Mouse (Mus musculus): ENCODE measurements around the gene Ubxn1. TPM values are rescaled to one million over a fixed set of nuclear protein-coding genes. Genes with fewer than 3 reads are reported as not detected.

Gene Ubxn1
- polyA plus RNA-seq (2012; rRNA removed) (84.2 and 127 TPM in 2 replicates), polyA plus RNA-seq (2014; fragmentation: Nextera tagmentation; extraction: Ambion mirVana) (154 and 166 TPM in 2 replicates)

DNA sequence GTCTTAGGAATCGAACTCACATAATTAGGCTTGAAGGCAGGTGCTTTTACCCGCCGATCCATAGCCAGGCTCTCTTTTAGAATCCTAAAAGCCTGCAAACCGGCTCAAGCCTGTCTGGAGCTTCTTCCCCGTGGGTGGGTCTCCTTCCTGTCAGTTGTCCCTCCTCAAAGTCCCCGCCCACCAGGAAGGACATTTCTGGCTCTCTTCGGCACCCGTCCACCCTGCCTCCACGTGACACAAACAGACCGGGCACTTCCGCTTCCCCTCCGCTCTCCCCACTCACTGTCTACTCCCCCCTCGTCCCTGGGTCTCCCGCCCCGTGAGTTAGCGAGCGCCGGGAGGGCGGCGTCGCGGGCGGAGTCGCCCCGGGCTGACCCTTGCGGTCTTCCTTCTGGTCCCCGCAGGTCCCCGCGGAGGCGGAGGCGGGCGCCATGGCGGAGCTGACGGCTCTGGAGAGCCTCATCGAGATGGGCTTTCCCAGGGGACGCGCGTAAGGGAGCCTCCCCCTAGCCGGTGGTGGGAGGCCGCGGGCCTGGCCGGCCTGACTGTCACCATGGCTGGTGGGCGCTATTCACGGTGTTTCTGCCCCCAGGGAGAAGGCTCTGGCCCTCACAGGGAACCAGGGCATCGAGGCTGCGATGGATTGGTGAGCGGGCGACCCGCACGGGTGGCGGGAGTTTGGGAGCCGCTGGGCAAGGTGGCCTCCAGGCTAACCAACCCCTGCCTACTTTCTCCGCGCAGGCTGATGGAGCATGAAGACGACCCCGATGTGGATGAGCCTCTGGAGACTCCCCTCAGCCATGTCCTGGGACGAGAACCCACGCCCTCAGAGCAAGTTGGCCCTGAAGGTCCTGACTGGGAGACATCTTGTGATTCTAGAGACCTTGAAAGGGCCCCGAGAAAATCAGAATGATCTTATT lies at the start of gene Ubxn1:
Gene Ubxn1 (plus strand): TSS at position 230 of the 920 bp plus-strand sequence.
- H3K27me3 ChIP-seq (ENCODE audit: control insufficient read depth, insufficient read depth, low read length) = no peaks in the 10 kb centered on the region
- H3K4me1 ChIP-seq (ENCODE audit: control insufficient read depth, insufficient read depth, low read length) = peaks cover 4% of the 10 kb centered on the region; the same call in 1 of the 2 replicates
- peak within 1 kb of the TSS; percentile 93 for H3K9ac ChIP-seq (ENCODE audit: low read depth, low read length, severe bottlenecking)
- peak; percentile 60; the same call in 1 of the 2 replicates for TF ChIP-seq POLR2A (IDR thresholded peaks at IDR 0.05; ENCODE audit: borderline replicate concordance, extremely low read depth, insufficient read depth, insufficient read length)
- peak within 1 kb of the TSS; percentile 91 for H3K4me3 ChIP-seq (replicated peaks; ENCODE audit: low read length)
- peaks cover 32% of the 10 kb centered on the region for H3K36me3 ChIP-seq (ENCODE audit: control insufficient read depth, insufficient read depth, low read length)
- 3% methylated on average over 52 of the region's 59 CpGs for WGBS
- H3K4me2 ChIP-seq (replicated peaks; ENCODE audit: low read depth, low read length, severe bottlenecking) = peak within 1 kb of the TSS; percentile 88
- no peaks in the 10 kb centered on the region for H3K9me3 ChIP-seq (ENCODE audit: control insufficient read depth, low read length)
- DNase-seq (ENCODE audit: low spot score) (peak; percentile 96), ATAC-seq (ENCODE audit: low FRiP score, low read depth) (peak; percentile 97)
- H3K27ac ChIP-seq (replicated peaks; ENCODE audit: low read depth, low read length) = peak within 1 kb of the TSS; percentile 63

- Histone ChIP-seq H3K27ac (replicated peaks; ENCODE audit: low read depth, low read length) (no peak overlapping the region), H3K27me3 (ENCODE audit: control insufficient read depth, insufficient read depth, low read length) (no peaks in the 10 kb centered on the region), H3K9ac (ENCODE audit: low read depth, low read length, severe bottlenecking) (0 out of 2 replicates have a peak overlapping the region, but pooled peaks have one; percentile 94), H3K4me3 (replicated peaks; ENCODE audit: low read length) (peak overlapping the region; percentile 100; the same call in 1 of the 2 replicates), H3K4me2 (replicated peaks; ENCODE audit: low read depth, low read length, severe bottlenecking) (peak overlapping the region; percentile 87), H3K4me1 (ENCODE audit: control insufficient read depth, insufficient read depth, low read length) (peaks cover 21% of the 10 kb centered on the region), H3K9me3 (ENCODE audit: control insufficient read depth, low read length) (no peaks in the 10 kb centered on the region), H3K36me3 (ENCODE audit: control insufficient read depth, insufficient read depth, low read length) (peaks cover 50% of the 10 kb centered on the region)
- WGBS = 85% methylated on average over 8 of the region's 8 CpGs
- TF ChIP-seq POLR2A (IDR thresholded peaks at IDR 0.05; ENCODE audit: borderline replicate concordance, extremely low read depth, insufficient read depth, insufficient read length) = no peak
- ATAC-seq (ENCODE audit: low FRiP score, low read depth) (no peak), DNase-seq (ENCODE audit: low spot score) (no peak)
Observed at GRCm38 (mm10) chr19:8822696-8823095, 48.6 kb upstream of the Ubxn1 start.

- Histone ChIP-seq H3K36me3 (ENCODE audit: control insufficient read depth, insufficient read depth, low read length) (peaks cover 99% of the 10 kb centered on the region), H3K9ac (ENCODE audit: low read depth, low read length, severe bottlenecking) (no peak within 1 kb of the TSS), H3K27ac (replicated peaks; ENCODE audit: low read depth, low read length) (no peak within 1 kb of the TSS), H3K27me3 (ENCODE audit: control insufficient read depth, insufficient read depth, low read length) (no peaks in the 10 kb centered on the region), H3K4me1 (ENCODE audit: control insufficient read depth, insufficient read depth, low read length) (no peaks in the 10 kb centered on the region), H3K9me3 (ENCODE audit: control insufficient read depth, low read length) (no peaks in the 10 kb centered on the region), H3K4me2 (replicated peaks; ENCODE audit: low read depth, low read length, severe bottlenecking) (no peak within 1 kb of the TSS), H3K4me3 (replicated peaks; ENCODE audit: low read length) (no peak within 1 kb of the TSS)
- 88% methylated on average over 8 of the region's 8 CpGs for WGBS
- ATAC-seq (ENCODE audit: low FRiP score, low read depth) = no peak
- DNase-seq (ENCODE audit: low spot score) = no peak
- no peak for TF ChIP-seq POLR2A (IDR thresholded peaks at IDR 0.05; ENCODE audit: borderline replicate concordance, extremely low read depth, insufficient read depth, insufficient read length)
Observed at GRCm38 (mm10) chr19:8829660-8830059, 41.6 kb upstream of the Ubxn1 start, which contains the start of gene AC129217.1. TSS of gene AC129217.1 (plus strand) at chr19:8829773.

DNA sequence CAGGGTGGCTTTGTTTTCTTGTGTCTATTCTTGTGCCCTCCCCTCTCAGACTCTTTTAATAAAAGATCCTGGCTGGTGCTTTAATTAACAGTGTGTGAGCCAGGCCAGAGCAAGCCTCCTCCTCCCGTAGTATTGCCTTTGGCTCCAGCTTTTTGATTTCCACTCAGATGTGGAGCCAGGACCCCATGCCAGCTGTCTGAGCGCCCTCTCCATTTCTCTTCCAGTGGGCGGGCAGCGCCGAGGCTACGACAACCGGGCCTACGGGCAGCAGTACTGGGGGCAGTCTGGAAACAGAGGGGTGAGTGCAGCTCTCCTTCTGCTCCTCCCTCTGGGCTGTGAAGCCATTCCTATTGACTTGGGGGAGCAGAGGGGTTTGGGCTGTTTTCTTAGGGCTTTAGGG lies 40.6 kb upstream of the Ubxn1 start:
- Histone ChIP-seq H3K27me3 (ENCODE audit: control insufficient read depth, insufficient read depth, low read length) (no peaks in the 10 kb centered on the region), H3K4me3 (replicated peaks; ENCODE audit: low read length) (no peak overlapping the region), H3K4me1 (ENCODE audit: control insufficient read depth, insufficient read depth, low read length) (no peaks in the 10 kb centered on the region), H3K27ac (replicated peaks; ENCODE audit: low read depth, low read length) (no peak overlapping the region), H3K4me2 (replicated peaks; ENCODE audit: low read depth, low read length, severe bottlenecking) (no peak overlapping the region), H3K9ac (ENCODE audit: low read depth, low read length, severe bottlenecking) (no peak overlapping the region), H3K36me3 (ENCODE audit: control insufficient read depth, insufficient read depth, low read length) (peaks cover 100% of the 10 kb centered on the region), H3K9me3 (ENCODE audit: control insufficient read depth, low read length) (no peaks in the 10 kb centered on the region)
- DNase-seq (ENCODE audit: low spot score) (no peak), ATAC-seq (ENCODE audit: low FRiP score, low read depth) (no peak)
- WGBS = 94% methylated on average over 8 of the region's 8 CpGs
- no peak for TF ChIP-seq POLR2A (IDR thresholded peaks at IDR 0.05; ENCODE audit: borderline replicate concordance, extremely low read depth, insufficient read depth, insufficient read length)

- Histone ChIP-seq H3K9ac (ENCODE audit: low read depth, low read length, severe bottlenecking) (no peak overlapping the region), H3K4me1 (ENCODE audit: control insufficient read depth, insufficient read depth, low read length) (no peaks in the 10 kb centered on the region), H3K4me2 (replicated peaks; ENCODE audit: low read depth, low read length, severe bottlenecking) (no peak overlapping the region), H3K27ac (replicated peaks; ENCODE audit: low read depth, low read length) (no peak overlapping the region), H3K27me3 (ENCODE audit: control insufficient read depth, insufficient read depth, low read length) (no peaks in the 10 kb centered on the region), H3K36me3 (ENCODE audit: control insufficient read depth, insufficient read depth, low read length) (peaks cover 94% of the 10 kb centered on the region), H3K4me3 (replicated peaks; ENCODE audit: low read length) (no peak overlapping the region), H3K9me3 (ENCODE audit: control insufficient read depth, low read length) (no peaks in the 10 kb centered on the region)
- ATAC-seq (ENCODE audit: low FRiP score, low read depth) (no peak), DNase-seq (ENCODE audit: low spot score) (no peak)
- 88% methylated on average over 11 of the region's 11 CpGs for WGBS
- no peak for TF ChIP-seq POLR2A (IDR thresholded peaks at IDR 0.05; ENCODE audit: borderline replicate concordance, extremely low read depth, insufficient read depth, insufficient read length)
Observed at GRCm38 (mm10) chr19:8831262-8831661, 40.0 kb upstream of the Ubxn1 start.
